Mouse (Mus musculus): ENCODE results near the gene Lpgat1. TPM values are rescaled to one million over a fixed set of nuclear protein-coding genes. Genes with fewer than 3 reads are reported as not detected.

Lpgat1 gene
- polyA plus RNA-seq, 1 experiment from 2014 or later, result 26.3 TPM

DNA sequence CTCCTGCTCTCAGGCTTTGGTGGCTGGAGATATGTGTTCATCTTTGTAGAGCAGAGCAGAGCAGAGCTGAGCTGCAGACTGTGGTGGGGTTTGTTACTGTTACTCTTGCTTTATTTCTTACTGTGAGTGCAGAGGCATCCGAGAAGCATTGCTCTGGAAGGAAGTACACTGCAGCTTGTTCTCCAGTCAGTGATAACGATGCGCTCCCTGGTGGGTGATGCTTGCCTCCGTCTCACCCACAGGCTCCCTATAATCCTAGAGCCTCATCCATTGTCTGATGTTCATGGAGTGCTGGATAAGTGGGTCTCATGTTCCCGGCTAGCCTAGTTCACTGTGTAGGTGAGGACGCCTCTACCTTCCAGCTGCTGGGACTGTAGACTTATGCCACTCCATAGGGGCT, 6.0 kb downstream of the Lpgat1 start:
- Histone ChIP-seq H3K4me1 (ENCODE audit: control insufficient read depth, insufficient read depth, low read depth, low read length) (peaks cover 18% of the 10 kb centered on the region), H3K27ac (ENCODE audit: low read depth, low read length) (no peak overlapping the region), H3K9me3 (ENCODE audit: control insufficient read depth, low read length) (no peaks in the 10 kb centered on the region), H3K4me3 (ENCODE audit: low read length) (no peak overlapping the region), H3K9ac (ENCODE audit: low read depth, low read length) (no peak overlapping the region), H3K36me3 (ENCODE audit: control insufficient read depth, insufficient read depth, low read length) (0 out of 2 replicates have a peak, but pooled peaks cover 3% of the 10 kb centered on the region), H3K4me2 (ENCODE audit: low read length) (no peak overlapping the region), H3K27me3 (replicated peaks; ENCODE audit: control insufficient read depth, insufficient read depth, low read length) (no peaks in the 10 kb centered on the region)
- 75% methylated on average over 6 of the region's 6 CpGs for WGBS
- no peak for ATAC-seq

DNA sequence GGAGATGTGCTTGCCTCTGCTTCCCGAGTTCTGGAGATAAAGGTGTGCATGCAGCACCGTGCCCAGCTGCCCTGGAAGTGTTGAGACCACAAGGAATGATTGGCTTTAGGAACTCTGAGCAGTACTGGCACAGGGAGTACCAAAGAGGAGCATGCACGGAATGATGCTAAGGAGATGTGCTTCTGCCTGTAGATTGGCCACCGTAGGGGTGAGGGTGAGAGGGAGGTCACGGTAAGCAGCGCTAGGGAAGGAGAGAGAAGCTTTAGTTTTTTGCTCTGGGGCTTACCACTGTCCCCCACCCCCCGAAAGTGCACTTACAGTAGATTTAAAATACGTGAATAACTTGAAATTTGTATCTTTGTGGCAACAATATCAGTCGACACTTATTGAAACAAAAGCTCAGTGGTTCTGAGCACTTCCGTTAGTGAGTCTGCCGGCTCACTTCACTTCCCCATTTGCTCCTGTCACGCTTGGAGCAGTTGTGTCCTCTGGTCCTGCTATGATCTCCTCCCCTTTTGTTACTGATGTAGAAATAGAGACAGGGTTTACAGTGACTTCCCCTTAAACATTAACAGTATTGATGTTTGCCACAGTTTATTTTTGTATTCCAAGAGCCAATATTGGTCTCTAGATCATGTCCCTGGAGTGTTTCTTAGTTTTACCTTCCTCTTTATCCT, 6.9 kb downstream of the Lpgat1 start:
- 77% methylated on average over 12 of the region's 12 CpGs for WGBS
- Histone ChIP-seq H3K9me3 (ENCODE audit: control insufficient read depth, low read length) (no peaks in the 10 kb centered on the region), H3K4me1 (ENCODE audit: control insufficient read depth, insufficient read depth, low read depth, low read length) (peaks cover 18% of the 10 kb centered on the region), H3K4me2 (ENCODE audit: low read length) (no peak overlapping the region), H3K4me3 (ENCODE audit: low read length) (no peak overlapping the region), H3K27ac (ENCODE audit: low read depth, low read length) (no peak overlapping the region), H3K27me3 (replicated peaks; ENCODE audit: control insufficient read depth, insufficient read depth, low read length) (no peaks in the 10 kb centered on the region), H3K36me3 (ENCODE audit: control insufficient read depth, insufficient read depth, low read length) (0 out of 2 replicates have a peak, but pooled peaks cover 3% of the 10 kb centered on the region), H3K9ac (ENCODE audit: low read depth, low read length) (no peak overlapping the region)
- no peak for ATAC-seq

DNA sequence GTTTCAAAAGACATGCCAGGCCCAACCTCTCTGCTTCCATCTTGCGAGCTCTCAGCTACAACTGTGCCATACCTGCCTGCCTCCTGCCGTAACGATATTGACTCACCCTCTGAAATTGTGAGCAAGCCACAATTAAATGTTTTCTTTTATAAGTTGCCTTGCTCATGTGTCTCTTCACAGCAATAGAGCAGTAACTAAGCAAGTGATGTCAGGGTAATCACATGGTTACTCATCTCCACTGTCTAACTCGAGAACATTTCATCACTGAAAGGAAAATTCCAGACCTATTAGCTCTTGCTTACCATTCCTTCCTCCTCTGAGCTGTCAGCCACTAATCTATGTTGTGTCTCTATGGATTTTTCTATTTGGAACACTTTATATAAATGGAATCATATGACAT, 15.0 kb downstream of the Lpgat1 start:
- 91% methylated on average over 4 of the region's 4 CpGs for WGBS
- no peak overlapping the region for H3K4me3 ChIP-seq (ENCODE audit: low read length)
- no peaks in the 10 kb centered on the region for H3K36me3 ChIP-seq (ENCODE audit: control insufficient read depth, insufficient read depth, low read length)
- H3K4me2 ChIP-seq (ENCODE audit: low read length), result no peak overlapping the region
- no peaks in the 10 kb centered on the region for H3K9me3 ChIP-seq (ENCODE audit: control insufficient read depth, low read length)
- no peaks in the 10 kb centered on the region for H3K4me1 ChIP-seq (ENCODE audit: control insufficient read depth, insufficient read depth, low read depth, low read length)
- no peak overlapping the region for H3K9ac ChIP-seq (ENCODE audit: low read depth, low read length)
- no peak for ATAC-seq
- H3K27me3 ChIP-seq (replicated peaks; ENCODE audit: control insufficient read depth, insufficient read depth, low read length), result no peaks in the 10 kb centered on the region
- no peak overlapping the region for H3K27ac ChIP-seq (ENCODE audit: low read depth, low read length)

DNA sequence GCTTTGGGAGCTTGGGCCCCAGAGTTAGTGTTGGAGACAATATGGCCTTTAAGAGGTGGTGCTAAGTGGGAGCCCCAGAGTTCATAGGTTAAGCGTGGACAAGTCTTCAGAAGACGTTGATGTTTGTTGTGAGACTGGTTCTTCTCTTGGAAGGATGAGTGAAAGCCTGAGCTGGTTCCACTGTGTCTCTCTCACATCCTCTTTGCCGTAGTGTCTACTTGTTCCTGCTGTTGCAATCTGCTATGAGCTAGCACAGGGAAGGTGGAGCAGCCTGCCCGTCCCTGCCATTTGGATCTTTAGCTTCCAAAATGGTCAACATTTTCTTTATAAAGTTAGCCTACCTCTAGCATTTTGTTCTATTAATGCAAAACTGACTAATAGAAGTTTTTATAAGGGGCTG, 16.2 kb downstream of the Lpgat1 start:
- no peaks in the 10 kb centered on the region for H3K4me1 ChIP-seq (ENCODE audit: control insufficient read depth, insufficient read depth, low read depth, low read length)
- WGBS, result 96% methylated on average over 4 of the region's 4 CpGs
- H3K4me3 ChIP-seq (ENCODE audit: low read length), result no peak overlapping the region
- H3K27ac ChIP-seq (ENCODE audit: low read depth, low read length), result no peak overlapping the region
- H3K9me3 ChIP-seq (ENCODE audit: control insufficient read depth, low read length), result no peaks in the 10 kb centered on the region
- no peak overlapping the region for H3K9ac ChIP-seq (ENCODE audit: low read depth, low read length)
- no peaks in the 10 kb centered on the region for H3K36me3 ChIP-seq (ENCODE audit: control insufficient read depth, insufficient read depth, low read length)
- no peak for ATAC-seq
- no peaks in the 10 kb centered on the region for H3K27me3 ChIP-seq (replicated peaks; ENCODE audit: control insufficient read depth, insufficient read depth, low read length)
- no peak overlapping the region for H3K4me2 ChIP-seq (ENCODE audit: low read length)

DNA sequence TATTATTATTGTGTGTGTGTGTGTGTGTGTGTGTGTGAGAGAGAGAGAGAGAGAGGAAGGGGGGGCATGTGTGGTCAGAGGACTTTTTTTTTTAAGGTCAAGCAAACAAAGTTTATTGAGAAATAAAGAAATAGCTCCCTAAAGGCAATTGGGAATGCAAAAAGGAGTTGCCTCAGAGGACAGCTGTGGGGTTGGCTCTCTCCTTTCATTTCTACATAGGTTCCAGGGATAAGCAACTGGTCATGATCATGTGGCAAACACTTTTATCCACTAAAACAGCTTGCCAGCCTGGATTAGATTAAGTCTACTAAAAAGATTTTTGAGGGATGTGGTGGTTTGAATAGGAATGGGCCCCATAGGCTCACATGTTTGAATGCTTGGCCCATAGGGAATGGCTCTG, 18.8 kb downstream of the Lpgat1 start:
- Histone ChIP-seq H3K9me3 (ENCODE audit: control insufficient read depth, low read length) (no peaks in the 10 kb centered on the region), H3K27ac (ENCODE audit: low read depth, low read length) (no peak overlapping the region), H3K9ac (ENCODE audit: low read depth, low read length) (no peak overlapping the region), H3K36me3 (ENCODE audit: control insufficient read depth, insufficient read depth, low read length) (no peaks in the 10 kb centered on the region), H3K4me1 (ENCODE audit: control insufficient read depth, insufficient read depth, low read depth, low read length) (no peaks in the 10 kb centered on the region), H3K27me3 (replicated peaks; ENCODE audit: control insufficient read depth, insufficient read depth, low read length) (no peaks in the 10 kb centered on the region), H3K4me3 (ENCODE audit: low read length) (no peak overlapping the region), H3K4me2 (ENCODE audit: low read length) (no peak overlapping the region)
- ATAC-seq, result no peak

DNA sequence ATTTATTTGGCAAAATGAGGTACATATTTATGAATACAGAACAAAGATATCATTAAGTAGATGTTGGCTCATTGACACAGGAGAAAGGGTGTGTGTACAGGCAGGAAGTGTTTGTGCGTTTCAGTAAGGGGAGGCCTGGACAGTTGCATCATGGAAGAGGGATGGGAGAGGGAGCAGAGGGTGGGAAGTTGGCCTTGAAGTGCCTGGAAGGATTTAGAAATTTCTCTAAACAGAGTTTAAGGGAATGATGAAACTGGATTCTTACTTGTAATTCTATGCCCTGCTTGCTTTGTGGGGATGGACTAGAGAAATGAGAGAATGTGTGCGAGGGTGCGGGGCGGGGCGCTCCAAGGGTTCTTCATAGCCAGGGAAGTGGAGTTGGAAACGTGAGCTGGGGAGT, 20.2 kb downstream of the Lpgat1 start:
- 86% methylated on average over 6 of the region's 6 CpGs for WGBS
- no peak overlapping the region for H3K27ac ChIP-seq (ENCODE audit: low read depth, low read length)
- H3K27me3 ChIP-seq (replicated peaks; ENCODE audit: control insufficient read depth, insufficient read depth, low read length), result no peaks in the 10 kb centered on the region
- H3K9ac ChIP-seq (ENCODE audit: low read depth, low read length), result no peak overlapping the region
- H3K36me3 ChIP-seq (ENCODE audit: control insufficient read depth, insufficient read depth, low read length), result no peaks in the 10 kb centered on the region
- no peaks in the 10 kb centered on the region for H3K9me3 ChIP-seq (ENCODE audit: control insufficient read depth, low read length)
- H3K4me1 ChIP-seq (ENCODE audit: control insufficient read depth, insufficient read depth, low read depth, low read length), result no peaks in the 10 kb centered on the region
- no peak overlapping the region for H3K4me2 ChIP-seq (ENCODE audit: low read length)
- H3K4me3 ChIP-seq (ENCODE audit: low read length), result no peak overlapping the region
- ATAC-seq, result no peak

DNA sequence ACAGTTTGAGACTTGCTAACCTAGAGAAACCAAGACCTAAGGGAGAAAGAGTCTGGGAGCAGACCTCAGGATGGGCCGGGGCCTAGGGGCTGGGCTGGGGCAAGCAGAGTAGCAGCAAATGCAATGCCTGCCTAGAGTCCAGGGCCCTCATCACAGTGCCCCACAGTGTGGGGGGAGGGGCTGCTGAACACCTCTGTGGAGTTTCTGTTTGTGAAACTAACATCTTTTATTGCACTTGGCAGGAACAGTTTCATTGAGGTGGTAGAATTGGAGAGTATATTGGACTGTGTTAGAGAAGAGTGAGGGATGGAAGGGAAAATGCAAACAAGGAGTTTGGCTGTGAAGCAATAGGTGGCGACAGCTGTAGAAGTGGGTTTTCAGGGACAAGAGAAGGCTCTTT, 21.1 kb downstream of the Lpgat1 start:
- H3K4me2 ChIP-seq (ENCODE audit: low read length), result no peak overlapping the region
- no peaks in the 10 kb centered on the region for H3K27me3 ChIP-seq (replicated peaks; ENCODE audit: control insufficient read depth, insufficient read depth, low read length)
- H3K27ac ChIP-seq (ENCODE audit: low read depth, low read length), result no peak overlapping the region
- no peak overlapping the region for H3K9ac ChIP-seq (ENCODE audit: low read depth, low read length)
- no peak for ATAC-seq
- no peaks in the 10 kb centered on the region for H3K9me3 ChIP-seq (ENCODE audit: control insufficient read depth, low read length)
- 85% methylated on average over 2 of the region's 2 CpGs for WGBS
- no peak overlapping the region for H3K4me3 ChIP-seq (ENCODE audit: low read length)
- no peaks in the 10 kb centered on the region for H3K4me1 ChIP-seq (ENCODE audit: control insufficient read depth, insufficient read depth, low read depth, low read length)
- no peaks in the 10 kb centered on the region for H3K36me3 ChIP-seq (ENCODE audit: control insufficient read depth, insufficient read depth, low read length)

DNA sequence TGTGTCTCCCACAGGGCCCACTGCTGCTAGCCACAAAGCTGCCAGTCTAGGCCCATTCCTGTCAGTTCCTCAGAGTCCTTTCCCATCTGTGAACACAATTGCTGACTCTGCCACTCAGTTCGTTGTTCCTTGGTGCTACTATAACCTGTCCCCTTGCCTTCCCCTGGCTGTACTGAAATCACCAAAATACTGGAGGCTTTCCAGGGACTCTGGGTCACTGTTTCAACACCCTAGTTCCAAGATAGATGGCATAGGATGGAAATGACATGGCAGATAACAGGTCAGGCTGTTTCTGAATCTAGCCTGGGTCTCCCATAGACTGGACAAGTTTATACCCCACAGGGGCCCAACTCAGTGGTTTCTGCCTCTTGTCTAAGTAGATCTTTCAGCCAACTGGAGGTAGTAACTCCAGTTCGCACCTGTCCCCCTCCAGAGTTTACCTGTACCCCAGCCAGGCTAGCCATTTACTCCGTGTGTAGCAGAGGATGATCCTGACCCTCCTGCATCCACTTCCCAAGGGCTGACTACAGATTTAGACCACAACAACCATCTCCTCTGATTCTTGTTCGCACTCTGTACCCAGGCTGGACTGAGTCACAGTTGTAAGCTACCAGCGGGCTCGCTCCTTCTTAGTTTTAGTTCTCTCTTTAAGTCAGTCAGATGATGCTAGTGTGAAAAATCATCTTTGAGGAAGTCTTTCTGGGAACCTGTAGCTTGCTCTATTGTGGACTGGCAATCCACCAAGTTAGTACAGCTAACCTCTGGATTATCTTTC, 23.1 kb downstream of the Lpgat1 start:
- no peaks in the 10 kb centered on the region for H3K4me1 ChIP-seq (ENCODE audit: control insufficient read depth, insufficient read depth, low read depth, low read length)
- H3K4me3 ChIP-seq (ENCODE audit: low read length), result no peak overlapping the region
- no peak overlapping the region for H3K4me2 ChIP-seq (ENCODE audit: low read length)
- H3K9ac ChIP-seq (ENCODE audit: low read depth, low read length), result no peak overlapping the region
- H3K27me3 ChIP-seq (replicated peaks; ENCODE audit: control insufficient read depth, insufficient read depth, low read length), result no peaks in the 10 kb centered on the region
- WGBS, result 91% methylated on average over 6 of the region's 6 CpGs
- no peaks in the 10 kb centered on the region for H3K9me3 ChIP-seq (ENCODE audit: control insufficient read depth, low read length)
- no peak overlapping the region for H3K27ac ChIP-seq (ENCODE audit: low read depth, low read length)
- no peak for ATAC-seq
- H3K36me3 ChIP-seq (ENCODE audit: control insufficient read depth, insufficient read depth, low read length), result no peaks in the 10 kb centered on the region

DNA sequence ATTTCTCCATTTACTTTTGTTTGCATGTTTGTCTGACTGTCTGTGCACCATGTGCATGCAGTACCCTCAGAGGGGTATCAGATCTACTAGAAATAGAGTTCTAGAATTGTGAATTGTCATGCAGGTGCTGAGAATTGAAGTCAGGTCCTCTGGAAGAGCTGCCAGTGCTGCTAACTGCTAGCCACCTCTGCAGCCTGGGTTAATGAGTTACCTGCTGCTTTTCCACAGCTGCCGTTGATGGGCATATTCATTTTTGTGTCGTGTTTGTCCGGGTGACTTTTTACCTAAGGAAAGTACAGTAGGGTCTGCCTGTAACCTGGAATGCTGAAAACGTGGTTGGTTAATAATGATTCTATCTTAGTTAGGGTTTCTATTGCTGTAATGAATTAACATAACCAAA, 24.0 kb downstream of the Lpgat1 start:
- no peaks in the 10 kb centered on the region for H3K27me3 ChIP-seq (replicated peaks; ENCODE audit: control insufficient read depth, insufficient read depth, low read length)
- WGBS, result 81% methylated on average over 4 of the region's 4 CpGs
- no peaks in the 10 kb centered on the region for H3K9me3 ChIP-seq (ENCODE audit: control insufficient read depth, low read length)

More for the DNA sequence above, 24.0 kb downstream of the Lpgat1 start:
- ATAC-seq, result no peak
- Histone ChIP-seq H3K9ac (ENCODE audit: low read depth, low read length) (no peak overlapping the region), H3K36me3 (ENCODE audit: control insufficient read depth, insufficient read depth, low read length) (no peaks in the 10 kb centered on the region), H3K4me3 (ENCODE audit: low read length) (no peak overlapping the region), H3K4me2 (ENCODE audit: low read length) (no peak overlapping the region), H3K4me1 (ENCODE audit: control insufficient read depth, insufficient read depth, low read depth, low read length) (no peaks in the 10 kb centered on the region), H3K27ac (ENCODE audit: low read depth, low read length) (no peak overlapping the region)
